Mouse (Mus musculus): ENCODE data around the gene Gm20721.

GRCm38 (mm10) chr2:174300666-174301065 lies 45.8 kb downstream of the Gm20721 start:
- TF ChIP-seq CTCF (IDR thresholded peaks at IDR 0.05; ENCODE audit: low read depth, low read length) (no peak), POLR2A (IDR thresholded peaks at IDR 0.05; ENCODE audit: insufficient read depth, low read length) (no peak)

Data from ES-Bruce4 (cell line).